Mouse (Mus musculus) kidney, embryonic 16.5 days (tissue): ENCODE measurements at regions not wholly inside any gene's neighbourhood (a gene's known extent, or its start where the extent isn't known, plus 50 kb on each side); places are given as distances from the start of the nearest gene placed in this dataset.

Experiments used
- ATAC-seq: fragments of 200-750 bp; cut with Nextera tagmentation; 2 replicates; pipeline ENCODE4 v1.8.0; 2017; ENCODE audit warnings: moderate TSS enrichment; ENCODE audit not compliant: low FRiP score, low TSS enrichment
- H3K27ac ChIP-seq: fragments of 300-500 bp; sonication (generic); 2 replicates; pipeline ENCODE4 v1.5.1; 2014; ENCODE audit warnings: low read length
- H3K27me3 ChIP-seq: fragments of 300-500 bp; sonication (generic); 2 replicates; pipeline ENCODE4 v1.6.1; 2014; ENCODE audit warnings: low read length, control low read depth, mixed read lengths; ENCODE audit not compliant: insufficient read depth
- H3K36me3 ChIP-seq: fragments of 300-500 bp; sonication (generic); 2 replicates; pipeline ENCODE4 v1.6.1; 2014; ENCODE audit warnings: low read length, control low read depth, mixed read lengths; ENCODE audit not compliant: insufficient read depth
- H3K4me1 ChIP-seq: fragments of 300-500 bp; sonication (generic); 2 replicates; pipeline ENCODE4 v1.6.1; 2014; ENCODE audit warnings: low read length, control low read depth, mixed read lengths; ENCODE audit not compliant: insufficient read depth
- H3K4me2 ChIP-seq: fragments of 300-500 bp; sonication (generic); replicated peaks from 2 replicates; pipeline ENCODE4 v1.6.1; 2014; ENCODE audit warnings: low read depth, low read length
- H3K4me3 ChIP-seq: fragments of 300-500 bp; sonication (generic); 2 replicates; pipeline ENCODE4 v1.5.1; 2014; ENCODE audit warnings: mild to moderate bottlenecking, low read length
- H3K9ac ChIP-seq: fragments of 300-500 bp; sonication (generic); replicated peaks from 2 replicates; pipeline ENCODE4 v1.6.1; 2014; ENCODE audit warnings: low read length
- H3K9me3 ChIP-seq: fragments of 300-500 bp; sonication (generic); 2 replicates; pipeline ENCODE4 v1.6.1; 2016; ENCODE audit warnings: low read length, control low read depth
- WGBS: fragments of 180-500 bp; shearing (Covaris S2); extraction: QIAGEN DNeasy Blood & Tissue Kit; methylation state at CpG from one replicate; pipeline ENCODE4 v1.1.7; 2014; 5-methylcytosine and 5-hydroxymethylcytosine counted together

- Histone ChIP-seq H3K27me3 (no peaks in the 10 kb centered on the region), H3K4me1 (no peaks in the 10 kb centered on the region; the same call in 1 of the 2 replicates), H3K9ac (no peak overlapping the region), H3K4me3 (no peak overlapping the region), H3K9me3 (no peaks in the 10 kb centered on the region), H3K4me2 (no peak overlapping the region), H3K36me3 (no peaks in the 10 kb centered on the region), H3K27ac (no peak overlapping the region)
- WGBS, result 71% methylated on average over 7 of the region's 7 CpGs
- ATAC-seq, result no peak
Observed at GRCm38 (mm10) chr8:86328626-86329025, 251.9 kb downstream of the Abcc12 start.

- H3K4me2 ChIP-seq, result no peak overlapping the region
- no peaks in the 10 kb centered on the region for H3K36me3 ChIP-seq
- no peaks in the 10 kb centered on the region; the same call in 1 of the 2 replicates for H3K4me1 ChIP-seq
- H3K4me3 ChIP-seq, result no peak overlapping the region
- no peak overlapping the region for H3K9ac ChIP-seq
- ATAC-seq, result no peak
- H3K27ac ChIP-seq, result no peak overlapping the region
- no peaks in the 10 kb centered on the region for H3K27me3 ChIP-seq
- H3K9me3 ChIP-seq, result no peaks in the 10 kb centered on the region
- 82% methylated on average over 3 of the region's 3 CpGs for WGBS
Observed at GRCm38 (mm10) chr8:86327982-86328381, 252.5 kb downstream of the Abcc12 start.

- no peak for ATAC-seq
- H3K4me3 ChIP-seq, result no peak overlapping the region
- no peaks in the 10 kb centered on the region for H3K4me1 ChIP-seq
- no peaks in the 10 kb centered on the region for H3K36me3 ChIP-seq
- no peaks in the 10 kb centered on the region for H3K27me3 ChIP-seq
- H3K9ac ChIP-seq, result no peak overlapping the region
- 33% methylated on average over 7 of the region's 7 CpGs for WGBS
- no peak overlapping the region for H3K27ac ChIP-seq
- no peaks in the 10 kb centered on the region for H3K9me3 ChIP-seq
- H3K4me2 ChIP-seq, result no peak overlapping the region
Observed at GRCm38 (mm10) chr8:86325040-86325439, 255.4 kb downstream of the Abcc12 start.

GRCm38 (mm10) chr8:86324542-86324941, 255.9 kb downstream of the Abcc12 start:
- Histone ChIP-seq H3K4me1 (no peaks in the 10 kb centered on the region), H3K4me3 (no peak overlapping the region), H3K9me3 (no peaks in the 10 kb centered on the region), H3K27me3 (no peaks in the 10 kb centered on the region), H3K27ac (no peak overlapping the region), H3K4me2 (no peak overlapping the region), H3K36me3 (no peaks in the 10 kb centered on the region), H3K9ac (no peak overlapping the region)
- no peak for ATAC-seq
- 48% methylated on average over 4 of the region's 4 CpGs for WGBS

- no peak overlapping the region for H3K4me2 ChIP-seq
- H3K4me3 ChIP-seq, result no peak overlapping the region
Observed at GRCm38 (mm10) chr8:86323823-86324222, 256.7 kb downstream of the Abcc12 start.

GRCm38 (mm10) chr8:86322494-86322893, 258.0 kb downstream of the Abcc12 start:
- Histone ChIP-seq H3K27me3 (no peaks in the 10 kb centered on the region), H3K9me3 (no peaks in the 10 kb centered on the region), H3K36me3 (no peaks in the 10 kb centered on the region), H3K4me1 (no peaks in the 10 kb centered on the region), H3K4me3 (no peak overlapping the region), H3K27ac (no peak overlapping the region), H3K9ac (no peak overlapping the region), H3K4me2 (no peak overlapping the region)
- 93% methylated on average over 1 of the region's 1 CpGs for WGBS
- no peak for ATAC-seq

More at GRCm38 (mm10) chr8:86323823-86324222, 256.7 kb downstream of the Abcc12 start:
- ATAC-seq, result no peak
- Histone ChIP-seq H3K27me3 (no peaks in the 10 kb centered on the region), H3K4me1 (no peaks in the 10 kb centered on the region), H3K36me3 (no peaks in the 10 kb centered on the region), H3K9me3 (no peaks in the 10 kb centered on the region), H3K27ac (no peak overlapping the region), H3K9ac (no peak overlapping the region)
- 67% methylated on average over 2 of the region's 2 CpGs for WGBS

GRCm38 (mm10) chr8:86320938-86321337, 259.5 kb downstream of the Abcc12 start:
- H3K4me2 ChIP-seq, result no peak overlapping the region
- WGBS, result 88% methylated on average over 3 of the region's 3 CpGs
- no peaks in the 10 kb centered on the region for H3K36me3 ChIP-seq
- no peak overlapping the region for H3K4me3 ChIP-seq
- no peaks in the 10 kb centered on the region for H3K4me1 ChIP-seq
- ATAC-seq, result no peak
- no peaks in the 10 kb centered on the region for H3K27me3 ChIP-seq
- H3K9me3 ChIP-seq, result no peaks in the 10 kb centered on the region
- H3K27ac ChIP-seq, result no peak overlapping the region
- no peak overlapping the region for H3K9ac ChIP-seq

- no peak overlapping the region for H3K4me2 ChIP-seq
- 64% methylated on average over 3 of the region's 3 CpGs for WGBS
- no peaks in the 10 kb centered on the region for H3K27me3 ChIP-seq
- no peaks in the 10 kb centered on the region for H3K4me1 ChIP-seq
- no peaks in the 10 kb centered on the region for H3K36me3 ChIP-seq
- no peaks in the 10 kb centered on the region for H3K9me3 ChIP-seq
- no peak overlapping the region for H3K4me3 ChIP-seq
- ATAC-seq, result no peak
- H3K27ac ChIP-seq, result no peak overlapping the region
- no peak overlapping the region for H3K9ac ChIP-seq
Observed at GRCm38 (mm10) chr8:86318531-86318930, 262.0 kb downstream of the Abcc12 start.

- no peak for ATAC-seq
- no peak overlapping the region for H3K27ac ChIP-seq
Observed at GRCm38 (mm10) chr8:86316236-86316635, 264.2 kb downstream of the Abcc12 start.

GRCm38 (mm10) chr8:86309460-86309859, 271.0 kb downstream of the Abcc12 start:
- no peaks in the 10 kb centered on the region for H3K4me1 ChIP-seq
- WGBS, result 66% methylated on average over 2 of the region's 2 CpGs
- no peaks in the 10 kb centered on the region for H3K36me3 ChIP-seq
- H3K9ac ChIP-seq, result no peak overlapping the region
- no peak overlapping the region for H3K4me2 ChIP-seq
- no peak for ATAC-seq
- H3K27me3 ChIP-seq, result no peaks in the 10 kb centered on the region
- H3K9me3 ChIP-seq, result no peaks in the 10 kb centered on the region
- H3K4me3 ChIP-seq, result no peak overlapping the region
- no peak overlapping the region for H3K27ac ChIP-seq

More at GRCm38 (mm10) chr8:86316236-86316635, 264.2 kb downstream of the Abcc12 start:
- H3K4me1 ChIP-seq, result no peaks in the 10 kb centered on the region
- WGBS, result 80% methylated on average over 7 of the region's 7 CpGs
- H3K9me3 ChIP-seq, result no peaks in the 10 kb centered on the region
- no peak overlapping the region for H3K4me3 ChIP-seq
- H3K9ac ChIP-seq, result no peak overlapping the region
- no peaks in the 10 kb centered on the region for H3K36me3 ChIP-seq
- no peak overlapping the region for H3K4me2 ChIP-seq
- no peaks in the 10 kb centered on the region for H3K27me3 ChIP-seq
